Mouse (Mus musculus): ENCODE measurements around the gene Auh. TPM values are rescaled to one million over a fixed set of nuclear protein-coding genes. Genes with fewer than 3 reads are reported as not detected.

Auh gene
- total and polyA plus RNA-seq, 3 experiments, result 14.7 to 19.5 TPM; not detected in 1

- Histone ChIP-seq H3K4me3 (ENCODE audit: control insufficient read depth in 1 of 2, insufficient read depth in 1 of 2, low read depth in 2 of 2, low read length in 2 of 2) (no peak overlapping the region), H3K9me3 (replicated peaks; ENCODE audit: insufficient read depth, low read length) (no peaks in the 10 kb centered on the region), H3K4me1 (ENCODE audit: control insufficient read depth in 1 of 2, insufficient read depth in 2 of 2, low read length in 2 of 2) (no peaks in the 10 kb centered on the region), H3K27me3 (ENCODE audit: control insufficient read depth in 1 of 2, insufficient read depth in 2 of 2, low read length in 2 of 2) (no peaks in the 10 kb centered on the region), H3K9ac (ENCODE audit: control insufficient read depth, low read depth, low read length, poor library complexity, severe bottlenecking) (no peak overlapping the region), H3K79me2 (ENCODE audit: control insufficient read depth, insufficient read depth, low read length, poor library complexity) (no peaks in the 10 kb centered on the region), H3K36me3 (ENCODE audit: control insufficient read depth in 1 of 2, insufficient read depth in 2 of 2, low read length in 2 of 2) (no peaks in the 10 kb centered on the region), H3K27ac (ENCODE audit: control insufficient read depth, low read depth, low read length) (no peak overlapping the region)
- TF ChIP-seq USF2 (IDR thresholded peaks at IDR 0.05; ENCODE audit: borderline replicate concordance in 1 of 2, insufficient read depth in 1 of 2, low read depth in 1 of 2, low read length in 2 of 2), result no peak
- TF ChIP-seq MXI1 (IDR thresholded peaks at IDR 0.05; ENCODE audit: low read depth, low read length), result no peak
- no peak for TF ChIP-seq ELF1 (IDR thresholded peaks at IDR 0.05; ENCODE audit: low read depth, low read length)
- no peak for TF ChIP-seq MYB (IDR thresholded peaks at IDR 0.05; ENCODE audit: low read depth, low read length)
- no peak for TF ChIP-seq E2F4 (IDR thresholded peaks at IDR 0.05; ENCODE audit: borderline replicate concordance, low read depth, low read length)
- TF ChIP-seq ZMIZ1 (IDR thresholded peaks at IDR 0.05; ENCODE audit: low read depth, low read length), result no peak
- no peak for TF ChIP-seq TCF12 (IDR thresholded peaks at IDR 0.05; ENCODE audit: low read depth, low read length)
- no peak for TF ChIP-seq ETS1 (IDR thresholded peaks at IDR 0.05; ENCODE audit: low read depth, low read length)
- no peak for DNase-seq (ENCODE audit: low read depth, low spot score)
These were observed 17.0 kb downstream of the Auh start for GRCm38 (mm10) chr13:52912495-52912894.

GRCm38 (mm10) chr13:52911259-52911658 lies 18.2 kb downstream of the Auh start:
- Histone ChIP-seq H3K4me1 (ENCODE audit: control insufficient read depth in 1 of 2, insufficient read depth in 2 of 2, low read length in 2 of 2) (no peaks in the 10 kb centered on the region), H3K9ac (ENCODE audit: control insufficient read depth, low read depth, low read length, poor library complexity, severe bottlenecking) (no peak overlapping the region), H3K4me3 (ENCODE audit: control insufficient read depth in 1 of 2, insufficient read depth in 1 of 2, low read depth in 2 of 2, low read length in 2 of 2) (no peak overlapping the region), H3K9me3 (replicated peaks; ENCODE audit: insufficient read depth, low read length) (no peaks in the 10 kb centered on the region), H3K27ac (ENCODE audit: control insufficient read depth, low read depth, low read length) (no peak overlapping the region), H3K27me3 (ENCODE audit: control insufficient read depth in 1 of 2, insufficient read depth in 2 of 2, low read length in 2 of 2) (no peaks in the 10 kb centered on the region), H3K79me2 (ENCODE audit: control insufficient read depth, insufficient read depth, low read length, poor library complexity) (no peaks in the 10 kb centered on the region), H3K36me3 (ENCODE audit: control insufficient read depth in 1 of 2, insufficient read depth in 2 of 2, low read length in 2 of 2) (no peaks in the 10 kb centered on the region)
- no peak for DNase-seq (ENCODE audit: low read depth, low spot score)
- no peak for TF ChIP-seq BHLHE40 (IDR thresholded peaks at IDR 0.05; ENCODE audit: borderline replicate concordance, low read depth, low read length)
- no peak for TF ChIP-seq MAFK (IDR thresholded peaks at IDR 0.05; ENCODE audit: borderline replicate concordance, low read depth, low read length)
- TF ChIP-seq RCOR1 (IDR thresholded peaks at IDR 0.05; ENCODE audit: low read depth, low read length), result no peak
- no peak for TF ChIP-seq TAL1 (IDR thresholded peaks at IDR 0.05; ENCODE audit: low read length)
- TF ChIP-seq MYB (IDR thresholded peaks at IDR 0.05; ENCODE audit: low read depth, low read length), result no peak
- TF ChIP-seq ZKSCAN1 (IDR thresholded peaks at IDR 0.05; ENCODE audit: low read depth, low read length), result no peak

DNA sequence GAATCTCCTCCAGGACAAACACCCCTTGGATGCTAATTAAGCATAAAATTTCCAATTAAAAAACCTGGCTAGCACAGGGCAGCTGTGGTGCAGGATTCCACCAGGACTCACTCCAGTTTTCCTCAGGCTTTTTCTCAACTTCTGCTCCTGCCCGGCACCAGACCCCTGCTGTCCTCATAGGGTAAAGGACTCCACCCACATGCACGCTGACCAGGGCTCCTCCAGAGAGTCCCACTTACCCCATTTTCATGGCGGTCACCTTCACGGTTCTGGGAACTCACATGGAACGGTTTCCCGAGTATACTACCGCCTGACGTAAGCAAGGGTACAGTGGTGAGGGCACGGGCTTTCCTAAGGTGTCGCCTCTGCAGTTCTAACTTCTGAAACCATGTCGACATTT lies 23.2 kb downstream of the Auh start:
- no peaks in the 10 kb centered on the region for H3K79me2 ChIP-seq (ENCODE audit: control insufficient read depth, insufficient read depth, low read length, poor library complexity)
- H3K9ac ChIP-seq (ENCODE audit: control insufficient read depth, low read depth, low read length, poor library complexity, severe bottlenecking), result no peak overlapping the region
- TF ChIP-seq POLR2AphosphoS5 (IDR thresholded peaks at IDR 0.05; ENCODE audit: borderline replicate concordance, low read depth, low read length) (no peak), BHLHE40 (IDR thresholded peaks at IDR 0.05; ENCODE audit: borderline replicate concordance, low read depth, low read length) (no peak), USF2 (IDR thresholded peaks at IDR 0.05; ENCODE audit: borderline replicate concordance in 1 of 2, insufficient read depth in 1 of 2, low read depth in 1 of 2, low read length in 2 of 2) (no peak), UBTF (IDR thresholded peaks at IDR 0.05; ENCODE audit: borderline replicate concordance, insufficient read depth, low read depth, low read length) (no peak), EP300 (IDR thresholded peaks at IDR 0.05; ENCODE audit: low read depth in 1 of 2, low read length in 2 of 2) (no peak)
- no peaks in the 10 kb centered on the region for H3K9me3 ChIP-seq (replicated peaks; ENCODE audit: insufficient read depth, low read length)
- no peak overlapping the region for H3K27ac ChIP-seq (ENCODE audit: control insufficient read depth, low read depth, low read length)
- H3K36me3 ChIP-seq (ENCODE audit: control insufficient read depth in 1 of 2, insufficient read depth in 2 of 2, low read length in 2 of 2), result no peaks in the 10 kb centered on the region
- H3K27me3 ChIP-seq (ENCODE audit: control insufficient read depth in 1 of 2, insufficient read depth in 2 of 2, low read length in 2 of 2), result no peaks in the 10 kb centered on the region
- no peaks in the 10 kb centered on the region for H3K4me1 ChIP-seq (ENCODE audit: control insufficient read depth in 1 of 2, insufficient read depth in 2 of 2, low read length in 2 of 2)
- H3K4me3 ChIP-seq (ENCODE audit: control insufficient read depth in 1 of 2, insufficient read depth in 1 of 2, low read depth in 2 of 2, low read length in 2 of 2), result no peak overlapping the region
- DNase-seq (ENCODE audit: low read depth, low spot score), result no peak
